Mouse (Mus musculus) embryonic fibroblast, embryonic 13.5 days (primary cell): Measurements from ENCODE around the gene Slc4a10. TPM values are rescaled to one million over a fixed set of nuclear protein-coding genes. Genes with fewer than 3 reads are reported as not detected.

Experiments
- H3K27ac ChIP-seq: 2 replicates; pipeline ENCODE4 v1.5.1; 2012; ENCODE audit warnings: low read length, control low read depth, inconsistent platforms; ENCODE audit not compliant: insufficient read depth
- H3K4me1 ChIP-seq: 2 replicates; pipeline ENCODE4 v1.6.1; 2011; ENCODE audit warnings: low read length; ENCODE audit not compliant: control insufficient read depth, insufficient read depth
- H3K4me3 ChIP-seq: 2 replicates; pipeline ENCODE4 v1.5.1; 2011; ENCODE audit warnings: mild to moderate bottlenecking, control low read depth, low read length; ENCODE audit not compliant: insufficient read depth
- CTCF ChIP-seq: IDR thresholded peaks from 2 replicates; pipeline ENCODE4 v1.5.1; 2011; ENCODE audit warnings: mild to moderate bottlenecking, control low read depth, low read length, moderate library complexity, borderline replicate concordance; ENCODE audit not compliant: insufficient read depth
- POLR2A ChIP-seq: IDR thresholded peaks from 2 replicates; pipeline ENCODE4 v1.6.1; 2011; ENCODE audit warnings: low read depth, mild to moderate bottlenecking, control low read depth, low read length, moderate library complexity
- polyA plus RNA-seq: library from polyadenylated mRNA; stranded (reverse); fragments of >200 nt; gene quantifications from 2 replicates; pipeline ENCODE4 v1.2.4, GENCODE M21; 2011; ENCODE audit warnings: low read depth; ENCODE audit not compliant: missing spikeins, insufficient read length

Slc4a10 gene
- polyA plus RNA-seq, 1 experiment, result 0.14 TPM

GRCm38 (mm10) chr2:62271840-62272239 is 225.6 kb downstream of the Slc4a10 start:
- Histone ChIP-seq H3K27ac (no peak overlapping the region), H3K4me1 (no peaks in the 10 kb centered on the region), H3K4me3 (no peak overlapping the region)
- TF ChIP-seq CTCF (no peak), POLR2A (no peak)

GRCm38 (mm10) chr2:62278779-62279178 is 232.5 kb downstream of the Slc4a10 start:
- Histone ChIP-seq H3K27ac (no peak overlapping the region), H3K4me3 (no peak overlapping the region), H3K4me1 (peaks cover 6% of the 10 kb centered on the region; the same call in 1 of the 2 replicates)
- no peak for TF ChIP-seq POLR2A
- TF ChIP-seq CTCF, result no peak

GRCm38 (mm10) chr2:62279777-62280176 is 233.5 kb downstream of the Slc4a10 start:
- H3K4me1 ChIP-seq, result peaks cover 6% of the 10 kb centered on the region; the same call in 1 of the 2 replicates
- TF ChIP-seq POLR2A (no peak), CTCF (no peak)
- H3K27ac ChIP-seq, result no peak overlapping the region
- H3K4me3 ChIP-seq, result no peak overlapping the region

DNA sequence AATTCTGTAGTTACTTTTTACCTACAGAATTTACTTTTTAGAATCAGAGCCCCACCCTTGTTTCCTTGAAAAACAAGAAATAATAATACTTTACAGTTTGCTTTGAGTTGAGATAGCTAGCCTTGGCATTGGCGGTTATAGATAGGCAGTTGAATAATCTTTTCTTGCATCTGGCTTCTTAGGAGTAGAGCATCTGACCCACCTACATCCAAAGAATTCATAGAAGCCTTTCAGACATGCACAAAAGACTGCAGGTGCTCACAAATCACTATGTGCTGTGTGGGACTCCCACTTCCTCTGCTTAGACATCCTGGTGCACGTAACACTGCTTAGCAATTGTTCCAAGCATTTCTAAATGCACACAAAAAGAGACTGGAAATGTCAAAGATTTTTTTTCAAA is 238.8 kb downstream of the Slc4a10 start:
- Histone ChIP-seq H3K27ac (no peak overlapping the region), H3K4me3 (no peak overlapping the region), H3K4me1 (no peaks in the 10 kb centered on the region)
- TF ChIP-seq CTCF, result no peak
- TF ChIP-seq POLR2A, result no peak

DNA sequence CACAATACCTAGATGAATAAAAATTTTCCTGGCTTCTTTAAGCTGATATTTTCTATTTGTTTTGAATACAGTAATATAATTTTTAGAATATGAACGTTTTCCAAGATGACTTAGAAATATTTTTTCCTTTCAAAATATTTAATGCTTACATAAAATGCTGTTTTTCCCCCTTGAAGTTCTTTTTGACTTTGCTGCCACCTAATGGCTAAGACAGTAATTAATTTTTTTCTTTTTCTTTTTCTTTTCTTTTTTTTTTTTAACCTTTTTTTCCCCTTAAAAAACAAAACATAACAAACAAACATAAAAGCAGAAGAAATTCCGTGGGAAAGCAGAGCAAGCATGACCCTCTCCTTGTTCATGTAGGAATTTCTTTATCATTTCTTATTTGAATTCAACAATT is 239.6 kb downstream of the Slc4a10 start:
- H3K4me3 ChIP-seq, result no peak overlapping the region
- no peak for TF ChIP-seq CTCF
- no peak for TF ChIP-seq POLR2A
- H3K27ac ChIP-seq, result no peak overlapping the region
- no peaks in the 10 kb centered on the region for H3K4me1 ChIP-seq

DNA sequence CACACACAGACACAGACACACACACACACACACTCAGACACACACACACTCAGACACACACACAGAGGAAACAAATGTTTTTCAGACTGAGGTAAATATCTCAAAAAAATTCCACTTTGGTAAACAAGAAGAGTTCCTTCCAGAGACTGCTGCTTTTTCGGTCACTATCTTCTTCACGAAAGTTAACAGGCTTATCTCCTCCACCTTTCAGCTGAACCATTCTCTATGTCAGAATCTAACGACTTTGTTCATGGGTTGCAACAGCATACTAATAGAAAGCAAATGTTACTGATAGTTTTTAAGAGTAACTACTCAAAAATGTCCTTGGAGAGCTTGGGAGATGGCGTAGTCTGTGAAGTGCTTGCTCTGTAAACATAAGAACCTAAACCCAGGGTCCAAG is 241.3 kb downstream of the Slc4a10 start:
- H3K4me1 ChIP-seq, result no peaks in the 10 kb centered on the region
- no peak overlapping the region for H3K4me3 ChIP-seq
- TF ChIP-seq POLR2A (no peak), CTCF (no peak)
- no peak overlapping the region for H3K27ac ChIP-seq

DNA sequence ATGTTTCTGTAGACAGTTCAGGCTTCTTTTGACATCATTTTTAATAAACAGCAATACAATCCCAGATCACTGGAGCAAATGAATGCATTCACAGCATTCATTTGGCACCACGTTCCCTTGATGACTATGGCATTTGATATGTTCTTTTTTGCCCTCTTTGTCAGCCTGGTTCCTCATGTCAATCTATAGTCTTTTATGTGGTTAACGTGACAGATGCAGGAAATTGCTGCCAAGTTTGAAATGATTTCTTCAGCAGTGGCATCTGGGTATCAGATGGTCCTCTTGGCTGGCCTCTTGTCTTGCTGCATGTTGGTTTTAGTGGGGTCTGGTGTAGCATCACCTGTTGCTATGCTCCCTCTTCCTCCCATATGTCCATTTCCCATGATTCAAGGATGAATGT is 247.6 kb downstream of the Slc4a10 start:
- Histone ChIP-seq H3K4me1 (no peaks in the 10 kb centered on the region), H3K27ac (no peak overlapping the region), H3K4me3 (no peak overlapping the region)
- TF ChIP-seq POLR2A (no peak), CTCF (no peak)

GRCm38 (mm10) chr2:62301716-62302115 is 255.5 kb downstream of the Slc4a10 start:
- TF ChIP-seq POLR2A (no peak), CTCF (no peak)
- no peak overlapping the region for H3K27ac ChIP-seq
- no peaks in the 10 kb centered on the region for H3K4me1 ChIP-seq
- H3K4me3 ChIP-seq, result no peak overlapping the region

GRCm38 (mm10) chr2:62306978-62307377 is 260.7 kb downstream of the Slc4a10 start:
- TF ChIP-seq CTCF, result no peak
- TF ChIP-seq POLR2A, result no peak
- H3K4me3 ChIP-seq, result no peak overlapping the region
- H3K27ac ChIP-seq, result no peak overlapping the region
- no peaks in the 10 kb centered on the region for H3K4me1 ChIP-seq

GRCm38 (mm10) chr2:62307477-62307876 is 261.2 kb downstream of the Slc4a10 start:
- Histone ChIP-seq H3K4me1 (no peaks in the 10 kb centered on the region), H3K27ac (no peak overlapping the region), H3K4me3 (no peak overlapping the region)
- TF ChIP-seq POLR2A, result no peak
- TF ChIP-seq CTCF, result no peak

DNA sequence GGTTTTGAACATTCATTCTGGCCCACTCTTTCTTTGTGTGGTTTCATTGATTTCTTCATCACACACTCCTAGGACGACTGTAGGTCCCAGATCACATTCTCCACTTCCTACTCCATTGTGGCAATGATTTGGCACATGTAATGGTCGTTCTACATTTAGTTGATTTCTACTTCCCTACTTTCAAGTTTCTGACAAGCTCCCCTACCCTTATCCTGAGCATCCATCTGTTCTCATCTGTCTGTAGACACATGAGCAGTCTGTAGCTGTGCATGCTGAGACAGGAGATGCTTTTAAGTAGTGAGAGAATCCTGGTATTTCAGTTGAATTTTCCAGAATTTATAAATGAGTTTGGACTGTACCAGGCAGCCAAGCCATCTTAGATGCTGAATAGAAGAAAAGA is 270.7 kb downstream of the Slc4a10 start:
- no peaks in the 10 kb centered on the region for H3K4me1 ChIP-seq
- H3K4me3 ChIP-seq, result no peak overlapping the region
- TF ChIP-seq CTCF (no peak), POLR2A (no peak)
- H3K27ac ChIP-seq, result no peak overlapping the region

DNA sequence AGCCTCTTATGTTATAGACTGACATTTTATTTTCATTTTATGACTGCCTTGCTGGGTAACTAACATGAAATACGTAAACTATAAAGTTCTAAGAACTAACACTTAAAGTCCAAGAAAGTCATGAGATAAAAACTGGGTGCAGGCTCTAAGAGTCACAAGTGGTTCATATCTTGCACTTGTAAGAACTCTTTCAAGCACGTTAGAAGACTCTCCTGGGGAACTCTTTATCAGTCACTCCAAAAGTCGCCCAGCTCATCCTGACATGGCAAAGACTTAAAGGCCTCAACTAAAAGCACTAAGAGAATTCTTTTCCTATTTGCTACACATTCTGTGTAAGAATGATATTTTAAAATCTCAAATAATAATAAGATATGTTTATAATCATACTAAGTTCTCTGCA is 273.2 kb downstream of the Slc4a10 start:
- no peaks in the 10 kb centered on the region for H3K4me1 ChIP-seq
- no peak overlapping the region for H3K4me3 ChIP-seq
- TF ChIP-seq POLR2A (no peak), CTCF (no peak)
- H3K27ac ChIP-seq, result no peak overlapping the region
